Mouse (Mus musculus): ENCODE measurements around the gene Mta1.

Mta1 gene

DNA sequence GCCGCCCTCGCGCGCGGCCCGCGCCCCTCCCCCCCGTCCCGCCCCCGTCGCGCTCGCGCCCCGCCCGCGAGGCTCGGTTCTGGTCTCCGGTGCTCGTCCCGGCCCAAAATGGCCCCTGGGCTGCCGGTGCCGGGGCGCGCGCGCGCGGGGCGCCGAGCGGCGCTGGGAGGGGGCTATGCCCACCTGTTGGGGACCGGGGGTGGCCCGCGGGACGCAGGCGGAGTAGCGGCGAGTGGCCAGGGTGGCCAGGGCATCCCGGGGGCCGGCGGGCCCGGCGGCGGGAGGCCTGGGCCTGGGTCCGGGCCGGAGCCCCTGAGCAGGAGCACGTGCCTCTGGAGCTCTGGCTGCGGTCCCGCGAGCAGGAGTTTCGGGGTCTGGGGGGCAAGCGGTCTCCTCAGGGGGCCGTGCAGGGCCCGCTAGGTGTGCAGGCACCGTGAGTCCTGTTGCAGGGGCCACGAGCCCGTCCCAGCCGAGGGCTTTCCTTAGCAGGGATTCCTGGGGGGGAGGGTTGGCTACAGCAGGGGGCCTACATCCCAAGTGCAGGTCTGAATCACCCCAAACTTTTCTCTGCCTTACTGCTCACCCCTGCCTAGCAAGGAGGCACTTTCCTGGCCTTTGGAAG, 563 bp downstream of the Mta1 start:
- no peak for DNase-seq (ENCODE audit: low spot score in 2 of 2)

DNA sequence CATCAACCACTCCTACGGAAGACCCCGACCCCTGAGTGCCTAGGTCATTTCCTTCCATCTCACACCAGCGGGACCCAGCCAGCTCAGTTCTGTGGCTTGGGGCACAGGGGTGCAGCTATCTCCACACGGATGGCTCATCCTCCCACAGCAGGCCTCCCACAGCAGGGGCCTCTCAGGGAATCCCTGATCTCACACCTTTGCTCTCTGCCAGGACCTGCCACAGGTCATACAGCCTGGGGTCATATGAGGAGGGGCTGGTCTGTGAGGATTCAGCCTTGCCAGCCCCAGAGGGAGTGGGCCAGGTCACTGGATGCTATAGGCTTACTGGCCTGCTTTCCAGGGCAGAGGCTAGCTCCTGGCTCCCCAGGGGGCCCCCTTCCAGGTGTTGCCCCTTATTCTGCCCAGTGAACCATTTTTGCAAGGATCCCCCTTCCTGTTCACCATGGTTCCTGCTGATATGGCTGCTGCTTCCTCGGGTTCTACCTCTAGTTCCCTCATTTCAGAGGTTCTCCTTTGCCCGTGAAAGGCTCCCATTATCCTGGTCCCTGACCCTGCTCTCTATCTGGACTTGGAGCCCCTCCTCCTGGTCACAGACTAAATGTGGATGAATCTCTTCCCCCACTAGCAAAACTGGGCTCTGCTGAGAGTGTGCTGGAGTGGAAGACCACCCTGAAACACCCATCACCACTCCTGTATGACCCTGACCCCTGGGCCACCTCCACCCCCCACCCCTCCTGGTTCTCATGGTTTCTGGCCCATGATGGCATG, 1.6 kb downstream of the Mta1 start:
- no peak for DNase-seq (ENCODE audit: low spot score in 2 of 2)

DNA sequence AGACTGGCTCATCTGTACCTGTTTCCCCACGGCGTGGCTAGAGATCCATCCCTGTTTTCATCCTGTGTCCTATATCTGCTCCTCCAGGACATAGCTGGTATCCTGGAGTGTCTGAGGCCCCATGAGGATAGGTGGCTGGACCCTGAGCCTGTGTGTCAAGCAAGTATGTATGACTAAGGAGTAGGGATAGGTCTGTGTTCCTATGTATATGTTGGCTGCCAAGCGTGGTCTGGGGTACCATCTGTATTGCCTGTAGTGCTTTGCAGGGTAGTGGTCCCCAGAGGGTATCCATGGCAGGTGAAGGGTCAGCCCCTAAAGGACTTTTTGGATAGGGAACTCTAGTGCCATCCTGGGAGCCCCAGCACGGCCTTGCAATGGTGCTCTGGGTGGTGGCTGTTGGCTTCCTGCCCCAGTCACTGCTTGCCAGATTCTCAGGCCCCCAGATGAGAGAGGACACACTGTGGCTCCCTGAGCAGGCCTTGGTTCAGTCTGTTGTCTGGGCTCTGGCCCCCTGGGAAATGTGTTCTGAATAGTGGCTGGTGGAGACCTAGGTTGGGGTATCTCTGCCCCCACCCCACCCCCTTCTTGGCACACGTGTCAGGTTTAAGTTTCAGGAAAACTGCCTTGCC, 2.5 kb downstream of the Mta1 start:
- no peak for DNase-seq (ENCODE audit: low spot score in 2 of 2)

DNA sequence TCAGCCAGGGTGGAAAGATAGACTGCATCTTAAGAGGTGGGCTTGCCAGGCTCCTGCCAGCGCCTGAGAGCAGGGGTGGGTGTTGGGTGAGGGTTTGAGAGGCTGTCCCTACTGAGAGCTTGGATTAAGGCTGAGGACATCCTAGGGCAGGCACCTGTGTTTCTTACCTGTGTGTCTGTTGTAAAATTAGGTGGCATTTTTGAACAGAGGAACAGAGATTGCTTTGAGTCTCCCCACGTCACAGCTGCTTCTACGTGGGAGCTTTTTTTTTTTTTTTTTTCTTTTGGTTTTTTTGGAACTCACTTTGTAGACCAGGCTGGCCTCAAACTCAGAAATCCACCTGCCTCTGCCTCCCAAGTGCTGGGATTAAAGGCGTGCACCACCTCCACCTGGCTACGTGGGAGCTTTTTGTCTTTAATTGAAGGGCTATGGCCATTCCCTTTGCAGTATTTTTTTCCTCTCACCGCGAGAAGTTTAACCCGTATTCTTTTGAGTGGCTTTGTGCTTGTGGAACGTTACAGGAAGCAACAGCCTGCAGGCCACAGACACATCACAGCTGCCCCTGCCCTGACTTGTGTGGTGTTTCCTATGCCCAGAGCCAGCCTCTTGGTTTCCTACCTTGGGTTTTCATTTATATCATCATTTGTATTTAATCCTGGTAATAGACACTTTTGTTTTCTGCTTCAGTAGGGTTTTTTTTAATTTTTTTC, 3.3 kb downstream of the Mta1 start:
- DNase-seq (ENCODE audit: low spot score in 2 of 2), result no peak

DNA sequence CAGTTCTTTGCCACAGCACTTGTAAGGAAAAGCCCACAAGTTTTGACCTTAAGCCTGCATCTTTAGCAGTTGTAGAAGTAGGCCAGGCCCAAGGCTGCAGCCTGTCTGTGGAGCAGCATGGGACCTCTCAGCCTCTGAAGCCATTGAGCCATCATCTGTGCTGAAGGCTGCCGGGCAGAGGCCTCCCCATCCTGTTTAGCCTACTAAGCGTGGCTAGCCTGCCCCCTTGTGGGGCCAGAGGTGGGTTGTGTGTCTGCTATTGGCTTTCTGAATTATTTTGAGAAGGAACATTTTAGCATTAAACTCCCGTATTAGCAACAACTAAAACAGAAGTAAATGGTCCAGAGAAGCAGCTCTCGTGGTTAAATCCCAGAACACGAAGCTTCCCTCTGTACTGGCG, 4.4 kb downstream of the Mta1 start:
- no peak for DNase-seq (ENCODE audit: low spot score in 2 of 2)

DNA sequence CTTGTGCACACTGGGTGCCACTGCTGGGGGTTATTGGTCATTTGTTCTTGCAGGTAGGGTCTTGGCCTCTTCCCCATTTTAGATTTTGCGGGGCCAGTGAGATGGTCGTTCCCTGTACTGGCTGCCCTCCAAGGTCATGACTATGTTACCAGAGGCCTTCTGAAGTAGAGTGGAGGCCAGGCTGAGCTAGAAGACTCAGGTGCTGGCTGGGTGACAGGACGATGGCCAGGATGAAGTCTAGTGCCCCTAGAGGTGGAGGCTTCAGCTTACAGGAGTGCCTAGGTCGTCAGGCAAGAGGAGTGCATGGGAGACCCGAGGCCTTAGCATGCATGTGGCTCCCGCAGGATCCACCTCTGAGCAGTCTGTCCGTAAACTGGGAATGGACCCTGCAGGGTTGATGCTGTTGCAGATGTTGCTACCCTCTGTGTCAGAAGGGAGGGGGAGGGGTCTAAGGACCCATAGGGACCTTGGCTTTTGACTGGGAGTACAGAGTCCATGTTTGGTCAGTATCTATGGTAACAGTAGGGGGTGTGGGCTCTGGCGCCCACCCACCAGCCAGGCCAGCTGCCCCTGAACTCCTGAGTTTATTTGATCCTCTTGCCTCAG, 5.9 kb downstream of the Mta1 start:
- no peak for DNase-seq (ENCODE audit: low spot score in 2 of 2)

DNA sequence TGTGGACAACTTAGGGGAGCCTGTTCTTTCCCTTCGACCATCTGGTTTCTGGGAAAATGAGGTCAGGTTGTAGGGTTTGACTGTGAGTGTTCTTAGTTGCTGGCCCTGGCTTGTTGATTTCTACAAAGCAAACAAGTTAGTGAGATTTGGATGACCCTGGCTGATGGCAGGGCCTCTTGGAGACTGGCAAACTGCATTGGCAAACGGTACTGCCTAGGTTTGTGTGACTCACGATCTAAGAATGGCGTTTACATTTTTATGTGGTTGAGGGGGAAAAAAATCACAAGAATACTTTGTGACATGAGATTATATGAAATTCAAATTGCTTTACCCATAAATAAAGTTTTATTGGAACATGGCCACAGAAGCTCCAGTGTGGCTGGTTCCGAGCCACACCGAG, 8.3 kb downstream of the Mta1 start:
- DNase-seq (ENCODE audit: low spot score in 2 of 2), result no peak

DNA sequence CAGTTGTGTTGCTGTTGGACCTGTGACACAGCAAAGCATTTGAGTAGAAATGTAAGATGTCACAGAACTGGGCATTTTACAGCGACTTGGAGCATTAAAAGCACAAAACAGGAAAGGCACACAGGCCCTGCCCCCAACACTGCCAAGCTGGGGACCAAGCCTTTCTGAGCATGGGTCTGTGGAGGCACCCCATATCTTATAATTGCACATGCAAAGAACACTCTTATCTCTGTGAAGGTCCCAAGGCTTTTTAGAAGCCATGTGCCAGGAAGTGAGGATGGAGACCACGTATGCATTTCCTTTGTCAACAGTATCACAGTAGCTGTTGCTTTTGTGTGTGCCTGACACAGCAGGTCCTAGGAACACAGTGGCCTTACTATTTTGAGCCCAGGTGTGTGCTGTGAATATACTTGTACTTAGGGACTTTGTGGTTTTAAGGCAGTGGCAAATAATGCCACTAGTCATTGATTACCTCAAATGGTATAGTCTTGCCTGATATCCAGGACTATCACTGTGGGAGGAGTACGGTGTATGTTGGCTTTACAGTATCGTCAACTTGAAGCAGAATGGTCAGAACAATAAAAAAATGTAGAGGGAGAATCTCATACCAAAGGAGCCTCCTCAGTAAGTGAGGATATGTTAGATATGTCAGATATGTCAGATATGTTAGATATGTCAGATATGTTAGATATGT, 9.5 kb downstream of the Mta1 start:
- no peak for DNase-seq (ENCODE audit: low spot score in 2 of 2)

DNA sequence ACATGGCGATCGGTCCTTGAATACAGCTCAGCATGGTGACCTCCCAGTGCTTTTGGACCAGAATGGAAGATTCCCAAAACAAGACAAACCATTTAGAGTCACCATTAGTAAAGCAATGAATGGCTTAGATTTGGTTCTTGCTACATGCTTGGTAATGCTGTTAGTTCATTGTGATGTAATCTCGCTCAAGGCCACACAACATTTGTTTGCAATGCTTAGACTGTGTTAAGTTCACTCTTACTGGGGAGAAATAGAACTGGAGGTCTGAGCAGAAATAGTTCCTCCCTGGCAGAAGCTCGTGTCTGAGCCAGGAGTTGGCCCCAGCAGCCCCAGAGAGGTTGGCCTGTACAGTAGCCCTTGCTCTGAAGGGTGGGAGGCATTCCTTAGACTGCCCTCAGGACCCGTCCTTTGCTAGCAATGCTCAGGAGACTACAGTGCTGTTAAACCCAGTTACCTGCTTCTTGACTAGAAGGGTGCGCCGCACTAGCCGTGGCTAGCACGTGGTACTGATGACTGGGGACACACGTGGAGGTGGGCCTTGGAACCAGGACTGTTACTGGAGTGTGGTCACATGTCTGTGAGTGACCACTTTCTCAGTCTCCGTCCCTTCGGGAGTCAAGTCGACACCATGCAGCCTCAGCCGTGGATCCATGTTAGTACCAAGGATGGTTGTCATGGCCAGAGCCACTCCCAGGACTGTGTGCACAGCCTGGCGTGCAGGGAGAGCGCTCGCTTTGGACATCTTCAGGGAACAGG, 10.6 kb downstream of the Mta1 start:
- DNase-seq (ENCODE audit: low spot score in 2 of 2), result no peak

DNA sequence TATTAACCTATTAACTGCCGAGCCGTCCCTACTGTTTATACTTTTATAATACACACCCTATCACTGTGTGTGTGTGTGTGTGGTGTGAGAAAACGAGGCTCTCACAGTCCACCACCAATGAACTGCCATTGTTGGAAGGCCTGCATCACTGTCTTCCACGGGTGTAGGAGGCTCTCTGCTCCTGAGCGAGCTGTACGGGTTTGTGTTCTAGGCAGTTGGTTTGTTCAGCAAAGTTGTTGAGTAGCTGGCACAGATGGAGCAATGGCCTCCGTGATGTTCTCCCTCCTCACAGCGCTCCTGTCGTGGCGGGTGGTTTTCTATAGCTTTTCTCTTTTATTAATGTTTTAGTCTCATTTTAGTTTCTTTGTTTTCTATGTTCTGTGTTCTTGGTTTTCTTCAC, 11.7 kb downstream of the Mta1 start:
- no peak for DNase-seq (ENCODE audit: low spot score in 2 of 2)

DNA sequence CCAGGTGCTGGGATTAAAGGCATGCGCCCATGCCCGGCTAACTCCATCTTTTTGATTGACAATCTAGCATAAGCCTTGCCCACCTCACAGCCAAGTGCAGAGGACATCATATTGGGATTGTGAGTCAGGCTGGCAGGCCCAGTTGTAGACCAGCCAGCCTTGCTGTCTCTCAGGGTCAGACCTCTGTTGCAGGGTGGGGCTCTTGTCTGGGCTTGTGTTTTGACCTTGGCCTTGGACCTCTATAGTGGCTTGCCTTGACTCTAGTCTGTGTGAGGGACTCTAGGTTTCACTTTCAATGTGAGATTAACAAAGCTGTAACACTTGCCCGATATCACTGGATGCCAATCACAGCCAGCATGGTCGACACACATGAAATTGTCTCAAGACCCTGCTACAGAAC, 16.1 kb downstream of the Mta1 start:
- no peak for DNase-seq (ENCODE audit: low spot score in 2 of 2)

DNA sequence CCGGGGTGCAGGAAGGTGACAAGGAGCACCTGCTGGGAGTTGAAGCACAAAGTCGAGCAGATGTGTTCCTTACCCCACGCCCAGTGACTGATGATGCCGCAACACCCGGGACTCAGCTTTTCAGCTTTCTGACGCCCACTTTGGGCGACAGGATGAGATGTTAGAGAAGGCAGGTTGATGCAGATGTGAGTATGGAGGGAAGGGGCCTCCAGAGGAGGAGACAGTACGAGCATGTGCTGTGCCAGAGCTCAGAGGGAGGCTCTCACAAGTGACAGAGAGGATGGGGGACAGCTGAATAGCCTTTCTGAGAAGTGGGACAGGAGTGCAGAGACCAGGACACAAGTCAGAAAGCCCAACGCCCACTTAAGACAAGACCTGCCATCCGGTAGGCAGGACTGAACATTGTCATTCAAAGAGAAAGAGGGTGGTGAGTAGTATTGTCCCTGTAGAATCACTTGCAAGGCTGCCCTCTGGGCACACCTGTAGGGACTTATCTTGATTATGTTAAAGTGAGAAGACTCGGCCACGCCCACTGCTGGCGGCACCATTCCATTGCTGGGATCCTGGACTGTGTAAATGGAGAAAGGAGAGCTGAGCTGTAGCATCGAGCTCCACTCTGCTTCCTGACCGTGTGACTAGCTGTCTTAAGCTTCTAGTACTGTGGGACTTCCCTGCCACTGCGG, 16.9 kb downstream of the Mta1 start:
- no peak for DNase-seq (ENCODE audit: low spot score in 2 of 2)

DNA sequence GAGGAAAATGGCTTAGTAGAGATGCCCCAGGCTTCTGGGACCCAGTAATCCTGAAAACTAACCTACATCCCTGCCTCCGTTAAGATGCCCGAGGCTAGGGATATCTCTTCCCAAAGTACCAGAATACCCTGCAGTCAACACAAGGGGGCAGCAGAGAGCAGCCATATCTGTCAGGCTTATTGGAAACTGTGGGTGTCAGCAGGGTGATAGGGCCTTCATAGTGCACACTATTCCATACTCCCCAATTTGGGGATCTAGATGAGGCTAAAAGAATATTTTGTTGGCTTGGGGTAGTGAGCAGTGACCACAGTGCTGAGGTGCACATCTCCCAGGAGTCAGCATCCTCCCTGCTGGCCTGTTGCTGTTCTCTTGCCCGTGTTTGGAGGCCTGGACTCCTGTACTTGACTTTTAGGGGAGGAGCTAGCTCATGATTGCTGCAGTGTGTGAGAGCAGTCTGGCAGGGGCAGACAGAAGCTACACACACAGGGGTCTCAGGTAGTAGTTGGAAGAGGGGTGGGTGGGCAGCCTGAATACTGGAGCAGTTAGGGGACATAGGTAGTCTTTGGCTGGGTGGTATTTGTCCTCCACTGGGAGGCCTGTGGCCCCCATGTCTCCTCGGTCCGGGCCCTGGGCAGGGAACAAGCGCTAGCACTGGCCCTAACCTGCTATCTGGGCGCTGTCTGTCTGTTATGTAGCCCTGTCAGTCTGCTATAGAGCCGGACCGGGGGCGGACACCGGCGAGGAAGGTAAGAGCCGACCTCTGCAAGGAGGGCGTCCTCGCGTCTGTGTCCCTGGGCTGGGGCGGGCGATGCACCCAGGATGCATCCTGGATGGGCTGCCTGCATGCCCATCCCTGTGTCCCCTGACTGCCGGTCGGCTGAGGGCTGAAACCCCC, 21.7 kb downstream of the Mta1 start:
- peak in 1 of 2 experiments; percentile 80 for DNase-seq (ENCODE audit: low spot score in 2 of 2)

DNA sequence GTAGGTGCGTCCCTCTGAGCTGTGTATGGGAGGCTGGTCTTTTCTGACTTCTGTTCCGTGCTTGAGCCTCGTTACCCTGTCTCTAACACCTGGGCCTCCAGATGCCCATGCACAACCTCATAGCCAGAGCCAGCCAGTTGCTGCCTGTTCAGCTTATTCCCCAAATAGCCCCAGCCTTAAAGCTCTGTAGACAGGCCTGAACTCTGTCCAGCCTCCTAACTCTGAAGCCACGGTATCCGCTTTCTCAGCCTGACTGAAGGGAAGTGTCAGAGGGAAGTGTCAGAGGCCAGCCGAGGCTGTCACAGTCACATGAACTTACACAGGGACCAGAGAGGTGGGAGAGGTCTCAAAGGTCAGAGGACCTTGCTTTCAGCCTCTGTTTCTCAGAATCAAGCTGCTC, 26.6 kb downstream of the Mta1 start:
- DNase-seq (ENCODE audit: low spot score in 2 of 2), result no peak

DNA sequence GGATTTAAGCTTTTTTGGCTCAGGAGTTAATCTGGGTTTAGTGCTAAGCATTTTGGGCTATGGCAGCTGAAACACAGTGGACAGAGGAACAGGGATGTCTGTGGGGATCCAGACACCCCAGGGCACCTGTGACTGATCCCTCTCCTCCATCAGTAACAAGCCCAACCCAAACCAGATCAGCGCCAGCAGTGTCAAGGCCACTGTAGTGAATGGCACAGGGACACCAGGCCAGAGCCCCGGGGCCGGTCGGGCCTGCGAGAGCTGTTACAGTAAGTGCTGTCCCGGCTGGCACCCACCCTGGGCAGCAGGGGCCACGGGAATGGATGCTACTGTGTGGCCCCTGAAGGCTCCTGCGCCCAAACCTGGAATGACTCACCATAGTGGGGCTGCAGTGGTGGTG, 32.7 kb downstream of the Mta1 start:
- DNase-seq (ENCODE audit: low spot score in 2 of 2), result no peak

DNA sequence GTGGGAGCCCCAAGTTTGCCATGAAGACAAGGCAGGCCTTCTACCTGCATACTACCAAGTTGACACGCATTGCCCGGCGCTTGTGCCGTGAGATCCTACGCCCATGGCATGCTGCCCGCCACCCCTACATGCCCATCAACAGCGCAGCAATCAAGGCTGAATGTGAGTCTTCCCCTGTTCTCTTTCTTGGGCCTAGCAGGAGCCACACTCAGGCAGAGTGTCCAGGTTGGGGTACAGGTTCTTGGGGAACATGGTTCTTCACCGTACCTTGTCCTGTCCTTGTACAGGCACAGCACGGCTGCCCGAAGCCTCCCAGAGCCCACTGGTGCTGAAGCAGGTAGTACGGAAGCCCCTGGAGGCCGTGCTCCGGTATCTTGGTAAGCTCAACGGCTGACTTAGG, 33.5 kb downstream of the Mta1 start:
- no peak for DNase-seq (ENCODE audit: low spot score in 2 of 2)

DNA sequence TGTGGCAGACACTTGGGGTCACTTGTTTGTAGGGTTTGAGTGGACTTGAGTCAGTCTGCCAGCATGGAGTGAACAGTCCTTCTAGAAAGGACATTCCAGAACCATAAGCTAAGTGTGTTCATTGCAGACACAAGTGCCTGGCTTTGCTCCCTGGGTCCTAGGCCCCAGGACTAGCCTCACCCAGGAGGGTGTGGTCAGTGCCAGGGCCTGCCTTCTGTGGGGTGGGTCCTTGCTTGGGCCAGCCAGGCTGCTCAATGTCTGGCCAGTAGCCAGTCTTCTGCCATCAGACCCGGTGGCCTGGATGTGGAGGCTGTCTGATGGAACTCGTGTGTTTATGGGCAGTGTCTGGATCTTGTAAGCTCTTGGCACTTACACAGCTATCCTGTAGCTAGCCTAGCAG, 34.5 kb downstream of the Mta1 start:
- no peak for DNase-seq (ENCODE audit: low spot score in 2 of 2)

DNA sequence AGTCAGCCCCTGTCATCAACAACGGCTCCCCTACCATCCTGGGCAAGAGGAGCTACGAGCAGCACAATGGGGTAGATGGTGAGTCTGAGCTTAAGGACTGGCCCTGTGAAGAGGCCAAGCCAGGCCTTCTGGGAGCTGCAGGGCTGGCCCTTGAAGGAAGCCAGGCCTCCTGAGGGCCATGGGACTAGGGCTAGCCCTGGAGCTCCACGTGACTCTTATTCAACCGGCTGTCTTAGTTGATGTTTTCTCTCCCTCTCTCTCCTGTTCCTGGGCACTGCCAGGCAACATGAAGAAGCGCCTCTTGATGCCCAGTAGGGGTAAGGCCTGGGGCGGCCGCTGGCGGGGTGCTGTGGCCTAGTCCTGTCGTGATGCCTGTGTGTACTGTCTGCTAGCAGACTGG, 35.2 kb downstream of the Mta1 start:
- DNase-seq (ENCODE audit: low spot score in 2 of 2), result no peak

DNA sequence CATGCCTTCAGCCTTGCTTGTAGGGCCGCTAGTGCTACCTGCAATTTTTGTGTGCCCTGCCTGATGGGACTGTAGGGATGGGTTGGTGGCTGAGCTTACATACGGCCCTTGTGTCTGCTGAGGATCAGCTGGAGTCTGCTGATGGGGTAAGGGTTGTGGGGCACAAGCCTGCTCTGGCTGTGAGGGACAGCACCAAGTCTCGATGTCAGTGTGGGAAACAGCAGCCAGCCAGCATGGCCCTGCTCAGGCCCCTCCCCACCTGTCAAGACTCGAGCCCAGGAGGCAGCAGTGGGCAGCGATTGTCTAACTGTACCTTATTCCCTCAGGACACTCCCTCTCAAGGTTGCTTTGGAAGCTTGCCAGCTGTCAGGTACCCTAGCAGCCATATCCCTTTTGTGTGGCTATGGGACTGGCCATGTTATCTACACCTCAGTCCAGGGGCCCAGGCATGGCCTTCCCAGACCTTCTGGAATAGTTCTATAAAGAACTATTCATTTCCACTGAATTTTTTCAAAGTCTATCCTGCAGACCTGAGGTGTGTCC, 35.9 kb downstream of the Mta1 start:
- DNase-seq (ENCODE audit: low spot score in 2 of 2), result no peak
